In the genomic region with DNA sequence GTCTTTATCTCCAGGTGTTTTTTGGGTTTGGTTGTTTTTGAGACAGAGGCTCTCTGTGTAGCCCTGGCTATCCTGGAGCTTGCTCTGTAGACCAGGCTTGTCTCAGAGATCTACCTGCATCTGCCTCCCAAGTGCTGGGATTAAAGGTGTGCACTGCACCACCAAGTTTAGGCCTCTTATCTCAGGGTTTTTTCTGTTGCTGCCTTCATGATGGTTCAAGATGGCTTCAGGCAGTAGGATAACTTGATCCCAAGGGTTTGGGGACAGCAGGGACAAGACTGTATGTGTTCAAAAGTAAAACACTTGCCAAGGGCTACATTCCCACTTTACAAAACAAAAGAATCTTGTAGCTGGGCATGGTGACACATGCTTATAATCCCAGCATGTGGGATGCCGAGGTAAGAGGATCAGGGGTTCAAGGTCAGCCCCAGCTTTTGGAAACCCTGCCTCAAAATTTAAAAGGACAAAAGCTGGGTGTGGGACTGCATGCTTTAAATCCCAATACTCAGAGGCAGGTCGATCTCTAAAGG, we compare ENCODE assay signal across 1 mouse cellular context.
TF ChIP-seq lines count a peak whose summit lies in the region.

No protein-coding gene starts in this region.

TF ChIP-seq in MEL, 35 proteins besides CTCF, POLR2A, EP300 and RAD21:
- peak; percentile 6; the same call in 1 of the 2 replicates for TF ChIP-seq CHD2 (IDR thresholded peaks at IDR 0.05; ENCODE audit: low read length)
- TF ChIP-seq MAFK (IDR thresholded peaks at IDR 0.05; ENCODE audit: borderline replicate concordance, low read depth, low read length) = no peak
- TF ChIP-seq POLR2AphosphoS2 (IDR thresholded peaks at IDR 0.05; ENCODE audit: low read length) = peak; percentile 30; the same call in 1 of the 2 replicates
